Mouse (Mus musculus) heart, embryonic 12.5 days (tissue): ENCODE measurements at regions not wholly inside any gene's neighbourhood (a gene's known extent, or its start where the extent isn't known, plus 50 kb on each side); places are given as distances from the start of the nearest gene placed in this dataset.
A peak's percentile ranks its signal among the peaks of the same experiment; 100 is the strongest.

Experiments
- ATAC-seq: fragments of 200-750 bp; cut with Nextera tagmentation; 2 replicates; pipeline ENCODE4 v1.8.0; 2017; ENCODE audit warnings: moderate TSS enrichment, moderate library complexity; ENCODE audit not compliant: insufficient number of reproducible peaks, low FRiP score
- H3K27ac ChIP-seq: fragments of 300-500 bp; sonication (generic); 2 replicates; pipeline ENCODE4 v1.5.1; 2016; ENCODE audit warnings: mild to moderate bottlenecking, moderate library complexity; ENCODE audit not compliant: poor library complexity, severe bottlenecking
- H3K27me3 ChIP-seq: fragments of 300-500 bp; sonication (generic); replicated peaks from 2 replicates; pipeline ENCODE4 v1.6.1; 2016; ENCODE audit warnings: mild to moderate bottlenecking, moderate library complexity
- H3K36me3 ChIP-seq: fragments of 300-500 bp; sonication (generic); 2 replicates; pipeline ENCODE4 v1.6.1; 2016; ENCODE audit warnings: mild to moderate bottlenecking, moderate library complexity
- H3K4me1 ChIP-seq: fragments of 300-500 bp; sonication (generic); replicated peaks from 2 replicates; pipeline ENCODE4 v1.6.1; 2016; ENCODE audit warnings: mild to moderate bottlenecking
- H3K4me2 ChIP-seq: fragments of 300-500 bp; sonication (generic); 2 replicates; pipeline ENCODE4 v1.6.1; 2016; ENCODE audit warnings: mild to moderate bottlenecking, moderate library complexity
- H3K4me3 ChIP-seq: fragments of 300-500 bp; sonication (generic); 2 replicates; pipeline ENCODE4 v1.5.1; 2016; ENCODE audit warnings: mild to moderate bottlenecking
- H3K9ac ChIP-seq: fragments of 300-500 bp; sonication (generic); 2 replicates; pipeline ENCODE4 v1.6.1; 2016; ENCODE audit warnings: mild to moderate bottlenecking, moderate library complexity
- H3K9me3 ChIP-seq: fragments of 300-500 bp; sonication (generic); replicated peaks from 2 replicates; pipeline ENCODE4 v1.6.1; 2016; ENCODE audit warnings: mild to moderate bottlenecking, moderate library complexity
- WGBS: fragments of 180-500 bp; shearing (Covaris S2); methylation state at CpG from one replicate; pipeline ENCODE4 v1.1.7; 2016; 5-methylcytosine and 5-hydroxymethylcytosine counted together

GRCm38 (mm10) chr3:104712711-104713110 is 68.1 kb upstream of the Ppm1j start:
- H3K36me3 ChIP-seq = no peaks in the 10 kb centered on the region
- H3K27me3 ChIP-seq = no peaks in the 10 kb centered on the region
- 34% methylated on average over 3 of the region's 3 CpGs for WGBS
- peak; percentile 70; the same call in 1 of the 2 replicates for ATAC-seq
- peaks cover 23% of the 10 kb centered on the region for H3K4me1 ChIP-seq
- H3K27ac ChIP-seq = peak overlapping the region; percentile 22; the same call in 1 of the 2 replicates
- H3K9me3 ChIP-seq = peaks cover 12% of the 10 kb centered on the region; the same call in 1 of the 2 replicates
- H3K4me3 ChIP-seq = no peak overlapping the region
- no peak overlapping the region for H3K9ac ChIP-seq
- no peak overlapping the region for H3K4me2 ChIP-seq

GRCm38 (mm10) chr3:104713836-104714631 is 66.8 kb upstream of the Ppm1j start:
- Histone ChIP-seq H3K4me2 (peak overlapping the region; percentile 57), H3K4me1 (peaks cover 21% of the 10 kb centered on the region), H3K27me3 (no peaks in the 10 kb centered on the region), H3K9me3 (peaks cover 5% of the 10 kb centered on the region; the same call in 1 of the 2 replicates), H3K36me3 (no peaks in the 10 kb centered on the region), H3K4me3 (0 out of 2 replicates have a peak overlapping the region, but pooled peaks have one; percentile 15), H3K27ac (no peak overlapping the region), H3K9ac (peak overlapping the region; percentile 34; the same call in 1 of the 2 replicates)
- WGBS = 25% methylated on average over 8 of the region's 8 CpGs
- ATAC-seq = 0 out of 2 replicates have a peak, but pooled peaks have one; percentile 58

GRCm38 (mm10) chr3:104714679-104715326 is 66.1 kb upstream of the Ppm1j start:
- 46% methylated on average over 11 of the region's 11 CpGs for WGBS
- Histone ChIP-seq H3K36me3 (no peaks in the 10 kb centered on the region), H3K4me3 (peak overlapping the region; percentile 15), H3K27ac (no peak overlapping the region), H3K9ac (peak overlapping the region; percentile 34; the same call in 1 of the 2 replicates), H3K27me3 (no peaks in the 10 kb centered on the region), H3K4me2 (peak overlapping the region; percentile 57), H3K9me3 (no peaks in the 10 kb centered on the region), H3K4me1 (peaks cover 21% of the 10 kb centered on the region)
- ATAC-seq = no peak
